Mouse (Mus musculus) left cerebral cortex, adult 18-20 months (tissue): ENCODE measurements around the gene Gm8020. TPM values are rescaled to one million over a fixed set of nuclear protein-coding genes. Genes with fewer than 3 reads are reported as not detected.
"Not testable (repeated sequence)": the region's sequence is repeated elsewhere in the genome, so short reads cannot be mapped to it uniquely, and the experiment has no call there.

ENCODE experiments used
- DNase-seq, 2 experiments: peaks; one replicate each; pipeline ENCODE4 v3.0.0; 2021 to 2022; ENCODE audit warnings: low spot score in 2 of 2, mixed read lengths in 1 of 2
- long read RNA-seq, 2 experiments: library from polyadenylated mRNA; stranded (forward); transcript quantifications; one replicate each; pipeline ENCODE4 v2.0.0; 2021
- total RNA-seq, 2 experiments: library from RNA; stranded (reverse); gene quantifications; 2 replicates each; pipeline ENCODE4 v1.2.3; 2021

Gene Gm8020
- total RNA-seq = not detected
- long read RNA-seq, experiment 1 = 0 reads
- long read RNA-seq, experiment 2 = 0 reads

DNA sequence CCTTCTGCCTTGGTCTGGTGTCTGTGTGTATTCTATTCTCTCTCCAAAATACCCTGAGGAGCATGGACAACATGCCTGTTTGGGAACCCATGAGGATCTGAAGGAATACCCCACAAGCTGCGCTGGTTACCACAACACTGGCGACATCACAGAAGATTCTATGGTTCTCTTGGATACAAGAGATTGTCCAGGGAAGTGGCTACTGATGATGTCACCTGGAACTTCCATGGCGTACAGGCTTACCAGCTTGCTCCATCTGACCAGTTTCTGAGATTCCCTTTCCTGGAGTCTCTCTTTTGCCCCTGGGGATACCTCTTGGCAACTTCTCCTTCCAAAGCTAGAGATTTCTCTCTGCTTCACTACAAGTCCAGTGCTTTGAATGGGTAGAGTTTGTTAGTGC, at the start of gene Gm8020:
Gene Gm8020, minus strand, starts transcription at position 101 of the 400 bp plus-strand sequence.
- DNase-seq = not testable (repeated sequence)

DNA sequence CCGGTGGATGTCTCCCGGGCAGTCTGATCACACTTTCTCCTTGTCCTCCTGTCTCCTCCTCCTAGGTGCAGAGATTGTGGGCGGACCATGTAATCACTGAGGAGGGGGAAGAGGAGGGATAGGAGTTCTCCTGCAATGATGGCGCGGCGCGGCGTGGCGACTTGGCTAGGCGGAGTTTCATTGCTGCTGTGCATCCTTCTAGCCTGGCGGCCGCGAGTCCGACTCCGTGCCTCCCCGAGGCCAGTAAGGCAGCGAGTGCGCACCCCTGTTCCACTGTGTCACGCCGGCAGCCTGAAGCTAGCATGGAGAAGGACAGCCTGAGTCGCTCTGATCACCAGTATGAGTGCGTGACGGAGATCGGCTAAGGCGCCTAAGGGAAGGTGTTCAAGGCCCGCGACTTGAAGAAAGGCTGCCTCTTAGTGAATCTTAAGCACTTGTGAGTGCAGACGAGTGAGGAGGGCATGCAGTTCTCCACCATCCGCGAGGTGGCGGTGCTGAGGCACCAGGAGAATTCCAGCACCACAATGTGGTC, 41.1 kb upstream of the Gm8020 start:
- peak; percentile 67 to 74 for DNase-seq

DNA sequence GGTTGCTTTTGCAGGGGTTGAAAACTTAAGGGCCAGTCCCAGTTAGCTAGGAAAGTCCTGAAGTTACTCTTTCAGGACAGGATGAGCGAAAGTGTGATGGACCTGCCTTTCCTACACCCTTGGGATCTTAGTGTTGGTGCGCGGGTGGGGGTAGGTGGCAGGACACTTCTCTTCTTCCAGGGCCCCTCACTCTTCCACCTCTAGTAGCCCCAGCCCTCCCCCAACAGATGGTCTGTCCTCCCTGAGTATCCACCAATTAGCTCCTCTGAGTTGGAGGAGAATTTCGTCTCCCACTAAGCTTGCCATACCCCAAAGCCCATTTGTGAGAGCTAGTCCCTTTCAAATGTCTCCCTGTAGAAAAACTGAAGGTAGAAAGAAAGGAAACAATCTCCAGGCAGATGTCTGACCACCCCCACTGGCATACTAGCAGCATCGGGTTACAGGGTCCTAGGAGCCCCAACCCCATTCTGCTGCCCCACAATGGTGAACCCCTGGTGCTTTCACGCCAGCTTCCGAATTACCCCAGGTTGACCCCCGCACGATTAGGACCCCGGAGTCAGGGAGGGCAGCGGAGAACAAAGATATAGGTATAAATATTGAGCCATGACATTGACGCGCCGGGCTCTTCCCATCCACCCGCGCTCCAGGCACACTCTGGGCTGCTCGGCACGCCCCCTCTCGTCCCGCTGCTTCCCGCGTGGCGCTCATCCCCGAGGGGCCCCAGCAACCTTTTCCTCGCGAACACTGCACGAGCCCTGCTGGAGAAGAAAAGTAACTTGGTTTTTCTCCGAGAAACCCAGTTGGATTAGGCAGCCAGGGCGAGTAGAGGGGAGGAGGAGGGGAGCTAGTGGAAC, 40.4 kb upstream of the Gm8020 start:
- not testable (repeated sequence) for DNase-seq

- not testable (repeated sequence) for DNase-seq
Measured at GRCm38 (mm10) chr14:42524182-42524581, 22.0 kb upstream of the Gm8020 start, which contains the start of gene Gm8024. TSS of gene Gm8024 (minus strand) at chr14:42524282.

DNA sequence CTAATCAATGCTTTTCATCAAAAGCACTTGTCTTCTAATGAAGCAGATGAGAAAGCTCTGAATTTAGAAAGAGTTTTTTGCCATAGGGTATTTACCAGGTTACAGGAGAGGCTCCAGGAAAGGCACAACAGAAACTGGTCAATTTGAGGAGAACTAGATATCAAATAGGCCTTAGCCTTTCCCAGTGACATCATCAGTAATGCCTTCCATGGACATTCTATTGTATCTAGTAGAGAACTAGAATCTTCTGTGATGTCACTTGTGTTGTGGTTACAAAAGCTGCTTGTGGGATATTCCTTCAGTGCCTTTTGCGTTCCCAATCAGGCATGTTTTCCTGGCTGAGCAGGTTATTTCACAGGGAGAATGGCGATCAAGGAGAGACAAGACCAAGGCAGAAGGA, 38.6 kb downstream of the Gm8020 start, which contains the start of gene Gm8011:
Gene Gm8011, plus strand, starts transcription at position 301 of the 400 bp plus-strand sequence.
- DNase-seq = not testable (repeated sequence)

Other genes starting within 250 kb of the Gm8020 start
- not detected for gene Gm17026, start 242.3 kb downstream of the Gm8020 start, total RNA-seq
- not detected for gene Gm9611, start 205.0 kb downstream of the Gm8020 start, total RNA-seq
- gene Gm7995, start 192.1 kb downstream of the Gm8020 start, total RNA-seq = not detected
- gene Gm8005, start 62.7 kb downstream of the Gm8020 start, total RNA-seq = not detected
- gene Gm8011, start 38.5 kb downstream of the Gm8020 start, total RNA-seq = not detected
- not detected for gene Gm8024, start 21.9 kb upstream of the Gm8020 start, total RNA-seq
- not detected for gene Gm17124, start 97.5 kb upstream of the Gm8020 start, total RNA-seq
- not detected for gene Gm3633, start 139.6 kb upstream of the Gm8020 start, total RNA-seq
- under 1 TPM in 1 of 2 experiments, not detected in 1; 0.98 TPM for gene Gm10378, start 153.6 kb upstream of the Gm8020 start, total RNA-seq